Mouse (Mus musculus): ENCODE results near the gene Clec4d.

DNA sequence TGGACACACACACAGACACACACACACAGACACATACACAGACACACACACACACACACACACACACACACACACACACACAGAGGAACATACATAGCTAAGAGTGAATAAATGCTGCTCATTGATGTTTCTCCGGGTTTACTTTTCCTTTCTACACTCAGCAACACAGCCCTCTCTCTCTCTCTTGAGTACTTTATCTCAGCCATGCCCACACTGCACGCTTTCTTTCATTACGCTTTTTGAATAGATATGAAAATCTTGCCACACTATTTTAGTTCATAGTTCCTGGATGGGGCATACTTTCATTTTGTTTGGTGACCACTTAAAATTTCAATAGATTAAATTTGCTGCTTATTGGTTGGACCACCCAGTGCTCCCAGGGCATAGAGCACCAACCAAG lies 2.3 kb downstream of the Clec4d start:
- TF ChIP-seq ZC3H11A (IDR thresholded peaks at IDR 0.05; ENCODE audit: borderline replicate concordance, low read depth, low read length), result no peak
- TF ChIP-seq HCFC1 (IDR thresholded peaks at IDR 0.05; ENCODE audit: borderline replicate concordance, insufficient read depth, low read length), result no peak
- TF ChIP-seq MAFK (IDR thresholded peaks at IDR 0.05; ENCODE audit: insufficient read depth, low read depth, low read length), result no peak
- no peak for TF ChIP-seq CHD2 (IDR thresholded peaks at IDR 0.05; ENCODE audit: low read depth, low read length)
